Mouse (Mus musculus) hindbrain, embryonic 15.5 days (tissue): ENCODE results near the gene B9d1. TPM values are rescaled to one million over a fixed set of nuclear protein-coding genes. Genes with fewer than 3 reads are reported as not detected.

Experiments
- ATAC-seq: fragments of 200-750 bp; cut with Nextera tagmentation; 2 replicates; pipeline ENCODE4 v1.8.0; 2017; ENCODE audit warnings: low read depth, moderate number of reproducible peaks, moderate TSS enrichment; ENCODE audit not compliant: low FRiP score
- H3K27ac ChIP-seq: fragments of 300-500 bp; sonication (generic); replicated peaks from 2 replicates; pipeline ENCODE4 v1.5.1; 2015; ENCODE audit warnings: mild to moderate bottlenecking, inconsistent platforms
- H3K27me3 ChIP-seq: fragments of 300-500 bp; sonication (generic); 2 replicates; pipeline ENCODE4 v1.6.1; 2015; ENCODE audit warnings: control low read depth, inconsistent platforms
- H3K36me3 ChIP-seq: fragments of 300-500 bp; sonication (generic); 2 replicates; pipeline ENCODE4 v1.6.1; 2015; ENCODE audit warnings: control low read depth, inconsistent platforms
- H3K4me1 ChIP-seq: fragments of 300-500 bp; sonication (generic); replicated peaks from 2 replicates; pipeline ENCODE4 v1.6.1; 2015; ENCODE audit warnings: control low read depth, inconsistent platforms
- H3K4me2 ChIP-seq: fragments of 300-500 bp; sonication (generic); 2 replicates; pipeline ENCODE4 v1.6.1; 2015; ENCODE audit warnings: moderate library complexity, mild to moderate bottlenecking, inconsistent platforms
- H3K4me3 ChIP-seq: fragments of 300-500 bp; sonication (generic); 2 replicates; pipeline ENCODE4 v1.5.1; 2015; ENCODE audit warnings: mild to moderate bottlenecking, inconsistent platforms
- H3K9ac ChIP-seq: fragments of 300-500 bp; sonication (generic); 2 replicates; pipeline ENCODE4 v1.6.1; 2015; ENCODE audit warnings: inconsistent platforms
- H3K9me3 ChIP-seq: fragments of 300-500 bp; sonication (generic); 2 replicates; pipeline ENCODE4 v1.6.1; 2016; ENCODE audit warnings: control low read depth, inconsistent platforms
- WGBS: fragments of 180-500 bp; shearing (Covaris S2); methylation state at CpG from one replicate; pipeline ENCODE4 v1.1.7; 2015; 5-methylcytosine and 5-hydroxymethylcytosine counted together
- polyA plus RNA-seq: library from polyadenylated mRNA; unstranded; fragments of >200 nt; fragmentation: Nextera tagmentation; extraction: Ambion mirVana; gene quantifications from 2 replicates; pipeline ENCODE4 v1.2.1, GENCODE M21; 2015

The B9d1 gene
- polyA plus RNA-seq, 1 experiment from 2014 or later = 34.9 TPM

GRCm38 (mm10) chr11:61553015-61553754, 48.2 kb downstream of the B9d1 start:
- H3K4me1 ChIP-seq = peaks cover 18% of the 10 kb centered on the region
- H3K9me3 ChIP-seq = no peaks in the 10 kb centered on the region
- H3K27me3 ChIP-seq = no peaks in the 10 kb centered on the region
- H3K4me3 ChIP-seq = no peak overlapping the region
- H3K27ac ChIP-seq = no peak overlapping the region
- no peak for ATAC-seq
- no peak overlapping the region for H3K9ac ChIP-seq
- no peaks in the 10 kb centered on the region for H3K36me3 ChIP-seq
- no peak overlapping the region for H3K4me2 ChIP-seq
- WGBS = 69% methylated on average over 3 of the region's 3 CpGs

GRCm38 (mm10) chr11:61559572-61559971, 54.6 kb downstream of the B9d1 start:
- no peak for ATAC-seq
- Histone ChIP-seq H3K27me3 (no peaks in the 10 kb centered on the region), H3K4me2 (no peak overlapping the region), H3K9me3 (no peaks in the 10 kb centered on the region), H3K36me3 (no peaks in the 10 kb centered on the region), H3K9ac (no peak overlapping the region), H3K4me3 (no peak overlapping the region), H3K27ac (no peak overlapping the region), H3K4me1 (peaks cover 12% of the 10 kb centered on the region; the same call in 1 of the 2 replicates)
- WGBS = 85% methylated on average over 5 of the region's 5 CpGs

GRCm38 (mm10) chr11:61562421-61562820, 57.5 kb downstream of the B9d1 start:
- Histone ChIP-seq H3K4me2 (no peak overlapping the region), H3K4me3 (no peak overlapping the region), H3K9me3 (no peaks in the 10 kb centered on the region), H3K4me1 (peaks cover 16% of the 10 kb centered on the region; the same call in 1 of the 2 replicates), H3K27me3 (no peaks in the 10 kb centered on the region), H3K36me3 (no peaks in the 10 kb centered on the region), H3K27ac (no peak overlapping the region), H3K9ac (no peak overlapping the region)
- ATAC-seq = no peak
- WGBS = 69% methylated on average over 5 of the region's 5 CpGs

Other genes starting within 250 kb of the B9d1 start
- 29.3 and 35.4 TPM in 2 replicates for gene Aldh3a2, start 237.7 kb upstream of the B9d1 start, polyA plus RNA-seq
- gene Slc47a2, start 162.3 kb upstream of the B9d1 start, polyA plus RNA-seq = 0.38 TPM in 1 of 2 replicates, not detected in the other
- gene Slc47a1, start 126.8 kb upstream of the B9d1 start, polyA plus RNA-seq = 0.19 and 0.63 TPM in 2 replicates
- 28.2 and 28.9 TPM in 2 replicates for gene Rnf112, start 51.0 kb upstream of the B9d1 start, polyA plus RNA-seq
- 42.2 and 49.7 TPM in 2 replicates for gene Mfap4, start 19.7 kb upstream of the B9d1 start, polyA plus RNA-seq
- 71.1 and 74.8 TPM in 2 replicates for gene Mapk7, start 10.7 kb upstream of the B9d1 start, polyA plus RNA-seq
- 69.9 and 79.6 TPM in 2 replicates for gene Epn2, start 74.5 kb downstream of the B9d1 start, polyA plus RNA-seq
- 10.7 and 11.6 TPM in 2 replicates for gene Grap, start 148.1 kb downstream of the B9d1 start, polyA plus RNA-seq
- 0.24 and 0.31 TPM in 2 replicates for gene Fam83g, start 178.9 kb downstream of the B9d1 start, polyA plus RNA-seq
- gene Slc5a10, start 215.7 kb downstream of the B9d1 start, polyA plus RNA-seq = not detected in 2 replicates